Mouse (Mus musculus) hindbrain, embryonic 14.5 days (tissue): ENCODE measurements around the gene Aspscr1. TPM values are rescaled to one million over a fixed set of nuclear protein-coding genes. Genes with fewer than 3 reads are reported as not detected.

ENCODE experiments used
- ATAC-seq: fragments of 200-750 bp; cut with Nextera tagmentation; 2 replicates; pipeline ENCODE4 v1.8.0; 2017; ENCODE audit warnings: moderate number of reproducible peaks, mild to moderate bottlenecking, moderate TSS enrichment, moderate library complexity; ENCODE audit not compliant: low FRiP score
- DNase-seq: peaks from one replicate; pipeline ENCODE4 v3.0.0-alpha.2; 2015; ENCODE audit warnings: low spot score
- H3K27ac ChIP-seq: fragments of 300-500 bp; sonication (generic); 2 replicates; pipeline ENCODE4 v1.5.1; 2014; ENCODE audit warnings: mild to moderate bottlenecking, moderate library complexity
- H3K27me3 ChIP-seq: fragments of 300-500 bp; sonication (generic); 2 replicates; pipeline ENCODE4 v1.6.1; 2014; ENCODE audit warnings: mild to moderate bottlenecking, low read length, mixed read lengths; ENCODE audit not compliant: control insufficient read depth, insufficient read depth
- H3K36me3 ChIP-seq: fragments of 300-500 bp; sonication (generic); replicated peaks from 2 replicates; pipeline ENCODE4 v1.6.1; 2014; ENCODE audit not compliant: control insufficient read depth, insufficient read depth
- H3K4me1 ChIP-seq: fragments of 300-500 bp; sonication (generic); replicated peaks from 2 replicates; pipeline ENCODE4 v1.6.1; 2014; ENCODE audit warnings: antibody characterized with exemption, low read length, mixed read lengths; ENCODE audit not compliant: control insufficient read depth, insufficient read depth
- H3K4me2 ChIP-seq: fragments of 300-500 bp; sonication (generic); replicated peaks from 2 replicates; pipeline ENCODE4 v1.6.1; 2014; ENCODE audit warnings: mild to moderate bottlenecking, moderate library complexity
- H3K4me3 ChIP-seq: fragments of 300-500 bp; sonication (generic); replicated peaks from 2 replicates; pipeline ENCODE4 v1.5.1; 2014; ENCODE audit warnings: mild to moderate bottlenecking, low read length
- H3K9ac ChIP-seq: fragments of 300-500 bp; sonication (generic); 2 replicates; pipeline ENCODE4 v1.6.1; 2014
- H3K9me3 ChIP-seq: fragments of 300-500 bp; sonication (generic); 2 replicates; pipeline ENCODE4 v1.6.1; 2016; ENCODE audit warnings: low read length; ENCODE audit not compliant: control insufficient read depth
- WGBS: fragments of 180-500 bp; shearing (Covaris S2); extraction: QIAGEN DNeasy Blood & Tissue Kit; methylation state at CpG from one replicate; pipeline ENCODE4 v1.1.7; 2014; 5-methylcytosine and 5-hydroxymethylcytosine counted together
- polyA plus RNA-seq: library from polyadenylated mRNA; unstranded; fragments of >200 nt; fragmentation: Nextera tagmentation; extraction: Ambion mirVana; gene quantifications from 2 replicates; pipeline ENCODE4 v1.2.1, GENCODE M21; 2014

Gene Aspscr1
- polyA plus RNA-seq, 1 experiment from 2014 or later, result 136 TPM

DNA sequence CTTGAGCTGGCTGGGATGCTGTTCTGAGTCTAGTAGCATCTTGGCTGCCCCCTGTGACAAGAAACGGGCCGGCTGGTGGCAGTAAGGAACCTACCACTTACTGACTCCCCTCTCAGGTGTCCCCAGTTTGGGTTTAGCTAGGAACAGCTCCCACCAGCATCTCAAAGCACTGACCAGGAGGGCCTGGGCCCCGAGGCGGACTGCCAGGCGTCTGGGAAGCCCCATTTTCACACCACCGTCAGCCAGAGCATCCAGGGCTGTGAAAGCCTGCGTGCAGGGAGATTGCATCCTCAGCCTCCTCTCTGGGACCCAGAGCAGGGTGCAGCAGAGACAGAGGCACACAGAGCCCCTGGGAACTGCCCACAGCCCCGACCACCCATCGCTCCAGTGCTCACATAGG is 31.5 kb upstream of the Aspscr1 start:
- 0 out of 2 replicates have a peak, but pooled peaks cover 1% of the 10 kb centered on the region for H3K27me3 ChIP-seq
- peaks cover 11% of the 10 kb centered on the region; the same call in 1 of the 2 replicates for H3K4me1 ChIP-seq
- no peaks in the 10 kb centered on the region for H3K9me3 ChIP-seq
- H3K4me3 ChIP-seq, result no peak overlapping the region
- no peaks in the 10 kb centered on the region for H3K36me3 ChIP-seq
- H3K4me2 ChIP-seq, result no peak overlapping the region
- WGBS, result 64% methylated on average over 9 of the region's 9 CpGs
- H3K9ac ChIP-seq, result no peak overlapping the region
- H3K27ac ChIP-seq, result no peak overlapping the region
- DNase-seq, result no peak
- no peak for ATAC-seq

- ATAC-seq (no peak), DNase-seq (no peak)
- H3K27me3 ChIP-seq, result peaks cover 5% of the 10 kb centered on the region; the same call in 1 of the 2 replicates
- H3K36me3 ChIP-seq, result no peaks in the 10 kb centered on the region
- H3K4me1 ChIP-seq, result peaks cover 11% of the 10 kb centered on the region; the same call in 1 of the 2 replicates
- H3K9me3 ChIP-seq, result no peaks in the 10 kb centered on the region
- H3K4me3 ChIP-seq, result no peak overlapping the region
- H3K4me2 ChIP-seq, result no peak overlapping the region
- 92% methylated on average over 8 of the region's 8 CpGs for WGBS
- H3K9ac ChIP-seq, result no peak overlapping the region
- H3K27ac ChIP-seq, result no peak overlapping the region
These were observed 30.9 kb upstream of the Aspscr1 start for GRCm38 (mm10) chr11:120641869-120642268.

DNA sequence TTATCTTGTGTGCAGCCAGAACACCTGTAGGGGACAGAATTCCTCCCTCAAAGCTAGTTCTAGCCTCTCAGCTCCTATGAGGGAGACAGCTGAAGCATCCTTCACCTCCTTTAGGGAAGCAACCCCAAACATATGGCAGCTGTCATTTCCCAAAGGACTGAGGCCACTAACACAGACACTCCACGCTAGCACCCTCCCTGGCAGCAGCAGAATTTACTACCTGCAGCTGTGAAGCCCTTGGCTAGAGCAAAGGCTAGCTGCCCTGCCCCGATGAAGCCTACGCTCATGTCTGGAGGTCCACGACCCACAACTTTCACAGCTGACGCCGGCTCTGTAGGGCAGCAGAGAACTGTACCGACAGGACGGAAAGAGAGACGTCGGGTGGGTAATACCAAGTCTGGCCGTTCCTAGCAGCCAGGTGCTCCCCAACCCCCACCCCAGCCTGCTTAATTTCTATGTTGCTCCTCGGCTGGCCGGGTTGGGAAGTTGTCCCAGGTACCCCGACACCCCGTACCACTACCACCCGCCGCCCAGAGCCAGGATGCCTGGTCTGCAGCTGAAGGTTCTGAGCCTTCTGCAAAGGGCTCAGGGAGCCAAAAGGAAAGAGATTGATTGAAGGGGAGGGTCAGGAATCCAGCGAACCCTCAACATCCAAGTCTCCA is 29.7 kb upstream of the Aspscr1 start:
- Histone ChIP-seq H3K27ac (no peak overlapping the region), H3K36me3 (no peaks in the 10 kb centered on the region), H3K4me3 (peak overlapping the region; percentile 42), H3K4me1 (peaks cover 15% of the 10 kb centered on the region; the same call in 1 of the 2 replicates), H3K9me3 (no peaks in the 10 kb centered on the region), H3K4me2 (peak overlapping the region; percentile 78), H3K27me3 (peaks cover 5% of the 10 kb centered on the region; the same call in 1 of the 2 replicates), H3K9ac (peak overlapping the region; percentile 63)
- 2% methylated on average over 18 of the region's 18 CpGs for WGBS
- DNase-seq, result peak; percentile 29
- ATAC-seq, result peak; percentile 73

GRCm38 (mm10) chr11:120643601-120643987 is 29.2 kb upstream of the Aspscr1 start, which contains the start of gene Pycr1:
Gene Pycr1, minus strand, starts transcription at chr11:120643769.
- peaks cover 5% of the 10 kb centered on the region; the same call in 1 of the 2 replicates for H3K27me3 ChIP-seq
- ATAC-seq (peak; percentile 99), DNase-seq (peak; percentile 92)
- no peaks in the 10 kb centered on the region for H3K36me3 ChIP-seq
- H3K4me3 ChIP-seq, result peak within 1 kb of the TSS; percentile 42
- peak within 1 kb of the TSS; percentile 63 for H3K9ac ChIP-seq
- WGBS, result 0% methylated on average over 15 of the region's 15 CpGs
- peak within 1 kb of the TSS; percentile 78 for H3K4me2 ChIP-seq
- H3K9me3 ChIP-seq, result no peaks in the 10 kb centered on the region
- H3K27ac ChIP-seq, result no peak within 1 kb of the TSS
- H3K4me1 ChIP-seq, result peaks cover 18% of the 10 kb centered on the region; the same call in 1 of the 2 replicates

DNA sequence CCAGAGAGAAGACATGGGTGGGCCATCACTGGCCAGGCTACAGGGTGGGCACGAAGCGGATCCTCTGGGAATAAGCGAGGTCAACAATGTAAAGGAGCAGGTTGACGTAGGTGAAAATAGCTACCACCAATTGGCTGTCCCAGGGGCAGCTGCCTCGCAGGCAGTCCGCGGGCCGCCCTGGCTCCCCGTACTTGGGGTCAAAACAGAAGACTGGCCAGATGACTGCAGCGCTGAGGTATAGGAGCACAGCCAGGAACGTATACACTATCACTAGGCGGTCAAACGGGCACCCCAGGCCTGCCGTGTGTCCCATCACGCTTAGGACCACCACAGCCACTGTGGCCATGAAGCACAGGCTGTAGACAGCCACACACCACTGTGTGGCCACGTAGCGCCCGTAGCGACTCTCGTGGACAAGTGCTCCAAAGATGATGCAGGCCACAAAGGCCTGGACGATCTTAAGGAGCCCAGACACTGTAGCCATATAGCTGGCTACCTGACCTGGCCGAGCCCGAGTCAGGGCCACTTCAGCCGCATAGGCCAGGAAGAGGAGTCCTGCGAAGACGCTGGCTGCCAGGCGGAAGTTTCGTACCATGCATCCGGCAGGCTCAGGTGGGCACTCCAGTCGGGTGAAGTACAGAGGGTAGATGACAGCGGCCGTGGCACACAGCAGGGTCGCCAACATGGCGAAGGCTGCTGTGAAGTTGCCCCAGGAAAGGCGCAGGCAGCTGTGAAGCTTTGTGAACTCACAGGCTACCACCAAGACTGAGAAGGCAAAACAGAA is 25.5 kb upstream of the Aspscr1 start:
- H3K9ac ChIP-seq, result peak overlapping the region; percentile 55; the same call in 1 of the 2 replicates
- H3K4me2 ChIP-seq, result peak overlapping the region; percentile 48; the same call in 1 of the 2 replicates
- 83% methylated on average over 35 of the region's 35 CpGs for WGBS
- ATAC-seq, result no peak
- H3K36me3 ChIP-seq, result no peaks in the 10 kb centered on the region
- 0 out of 2 replicates have a peak overlapping the region, but pooled peaks have one; percentile 6 for H3K4me3 ChIP-seq
- peaks cover 18% of the 10 kb centered on the region; the same call in 1 of the 2 replicates for H3K4me1 ChIP-seq
- H3K27me3 ChIP-seq, result peaks cover 5% of the 10 kb centered on the region; the same call in 1 of the 2 replicates
- DNase-seq, result no peak
- H3K9me3 ChIP-seq, result no peaks in the 10 kb centered on the region
- no peak overlapping the region for H3K27ac ChIP-seq

DNA sequence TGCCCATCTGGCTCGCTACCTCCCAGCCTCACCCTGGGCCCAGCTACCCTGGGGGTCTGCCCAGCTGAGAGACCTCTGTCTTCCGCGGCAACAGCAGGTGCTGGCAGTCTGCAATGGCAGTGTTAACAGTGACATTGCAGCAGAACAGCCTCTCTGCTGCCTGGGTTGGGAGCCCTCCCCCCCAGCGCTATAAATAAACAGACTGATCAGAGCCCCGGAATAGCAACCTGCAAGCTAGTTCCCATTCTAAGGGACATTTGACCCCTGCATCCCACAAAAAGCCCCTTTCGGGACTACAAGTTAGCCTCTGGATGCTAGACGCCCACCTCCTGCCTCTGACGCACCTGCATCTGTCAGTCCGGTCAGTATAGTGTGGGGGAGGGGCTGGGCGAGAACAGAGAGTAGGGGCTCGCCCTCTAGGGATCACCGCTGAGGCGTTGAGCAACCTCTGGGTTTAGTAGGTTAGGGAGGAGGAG is 24.7 kb upstream of the Aspscr1 start, which contains the start of gene Myadml2:
Myadml2 (minus strand) TSS at position 158 of the 476 bp plus-strand sequence.
- no peak for DNase-seq
- 5% methylated on average over 13 of the region's 13 CpGs for WGBS

GRCm38 (mm10) chr11:120651872-120652271 is 20.9 kb upstream of the Aspscr1 start:
- Histone ChIP-seq H3K9me3 (no peaks in the 10 kb centered on the region), H3K4me2 (no peak overlapping the region), H3K36me3 (no peaks in the 10 kb centered on the region), H3K4me3 (no peak overlapping the region), H3K27ac (no peak overlapping the region), H3K4me1 (peaks cover 7% of the 10 kb centered on the region; the same call in 1 of the 2 replicates), H3K9ac (no peak overlapping the region), H3K27me3 (peaks cover under 1% of the 10 kb centered on the region; the same call in 1 of the 2 replicates)
- WGBS, result 69% methylated on average over 3 of the region's 3 CpGs
- ATAC-seq, result no peak
- DNase-seq, result no peak

More for the DNA sequence above, 24.7 kb upstream of the Aspscr1 start, which contains the start of gene Myadml2:
- ATAC-seq, result no peak
- Histone ChIP-seq H3K9ac (peak within 1 kb of the TSS; percentile 55), H3K27me3 (peaks cover 5% of the 10 kb centered on the region; the same call in 1 of the 2 replicates), H3K4me1 (peaks cover 11% of the 10 kb centered on the region; the same call in 1 of the 2 replicates), H3K27ac (no peak within 1 kb of the TSS), H3K36me3 (no peaks in the 10 kb centered on the region), H3K4me3 (peak within 1 kb of the TSS; percentile 6), H3K4me2 (peak within 1 kb of the TSS; percentile 48), H3K9me3 (no peaks in the 10 kb centered on the region)

DNA sequence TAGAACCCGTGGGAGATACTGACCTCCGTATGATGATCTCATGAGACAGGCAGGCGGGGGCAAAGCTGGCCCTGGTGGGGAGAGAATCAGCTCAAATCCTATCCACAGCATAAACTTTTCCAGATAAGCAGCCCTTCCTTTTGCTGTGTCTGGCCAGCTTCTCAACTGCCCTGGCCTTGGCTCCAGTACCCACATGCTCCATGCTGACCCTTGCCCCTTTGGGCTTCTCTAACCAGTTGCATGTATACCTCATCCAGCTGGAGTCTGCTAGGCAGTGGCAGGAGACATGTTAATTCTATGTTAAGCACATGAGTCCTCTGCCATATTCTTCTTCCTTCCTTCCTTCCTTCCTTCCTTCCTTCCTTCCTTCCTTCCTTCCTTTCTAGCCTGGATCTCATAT is 18.0 kb upstream of the Aspscr1 start:
- no peak for ATAC-seq
- Histone ChIP-seq H3K4me1 (peaks cover 3% of the 10 kb centered on the region; the same call in 1 of the 2 replicates), H3K4me2 (no peak overlapping the region), H3K36me3 (no peaks in the 10 kb centered on the region), H3K27ac (no peak overlapping the region), H3K27me3 (peaks cover 29% of the 10 kb centered on the region), H3K9ac (no peak overlapping the region), H3K4me3 (no peak overlapping the region), H3K9me3 (no peaks in the 10 kb centered on the region)
- DNase-seq, result no peak
- WGBS, result 75% methylated on average over 3 of the region's 3 CpGs

DNA sequence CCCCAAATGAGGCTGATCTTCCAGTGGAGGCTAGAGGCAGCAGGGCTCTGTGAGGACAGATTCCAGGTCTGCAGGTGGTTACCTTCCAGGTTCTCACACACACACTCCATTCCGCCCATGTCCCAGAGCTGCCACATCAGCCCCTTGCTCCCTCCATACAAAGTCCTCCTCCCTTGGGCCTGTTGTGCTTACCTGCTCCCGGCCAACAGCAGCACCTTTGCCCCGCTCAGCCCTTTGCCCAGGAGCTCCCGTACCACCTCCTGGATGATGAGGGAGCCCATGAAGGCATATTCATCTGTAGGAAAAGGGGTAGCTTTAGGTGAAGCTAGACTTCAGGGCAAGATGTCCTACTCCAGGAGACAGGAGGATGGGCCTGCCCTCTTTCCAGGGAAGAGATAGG is 15.5 kb upstream of the Aspscr1 start:
- H3K9ac ChIP-seq, result no peak overlapping the region
- peaks cover 17% of the 10 kb centered on the region for H3K4me1 ChIP-seq
- ATAC-seq, result no peak
- no peak for DNase-seq
- no peaks in the 10 kb centered on the region for H3K9me3 ChIP-seq
- H3K4me3 ChIP-seq, result no peak overlapping the region
- no peak overlapping the region for H3K4me2 ChIP-seq
- 95% methylated on average over 4 of the region's 4 CpGs for WGBS
- no peak overlapping the region for H3K27ac ChIP-seq
- no peaks in the 10 kb centered on the region for H3K36me3 ChIP-seq
- H3K27me3 ChIP-seq, result peaks cover 55% of the 10 kb centered on the region
